Mouse (Mus musculus) hindbrain, embryonic 14.5 days (tissue): ENCODE measurements around the gene Alkbh4. TPM values are rescaled to one million over a fixed set of nuclear protein-coding genes. Genes with fewer than 3 reads are reported as not detected.
"Not testable (repeated sequence)": the region's sequence is repeated elsewhere in the genome, so short reads cannot be mapped to it uniquely, and the experiment has no call there.

Experiments used
- ATAC-seq: fragments of 200-750 bp; cut with Nextera tagmentation; 2 replicates; pipeline ENCODE4 v1.8.0; 2017; ENCODE audit warnings: moderate number of reproducible peaks, mild to moderate bottlenecking, moderate TSS enrichment, moderate library complexity; ENCODE audit not compliant: low FRiP score
- DNase-seq: peaks from one replicate; pipeline ENCODE4 v3.0.0-alpha.2; 2015; ENCODE audit warnings: low spot score
- H3K27ac ChIP-seq: fragments of 300-500 bp; sonication (generic); 2 replicates; pipeline ENCODE4 v1.5.1; 2014; ENCODE audit warnings: mild to moderate bottlenecking, moderate library complexity
- H3K27me3 ChIP-seq: fragments of 300-500 bp; sonication (generic); 2 replicates; pipeline ENCODE4 v1.6.1; 2014; ENCODE audit warnings: mild to moderate bottlenecking, low read length, mixed read lengths; ENCODE audit not compliant: control insufficient read depth, insufficient read depth
- H3K36me3 ChIP-seq: fragments of 300-500 bp; sonication (generic); replicated peaks from 2 replicates; pipeline ENCODE4 v1.6.1; 2014; ENCODE audit not compliant: control insufficient read depth, insufficient read depth
- H3K4me1 ChIP-seq: fragments of 300-500 bp; sonication (generic); replicated peaks from 2 replicates; pipeline ENCODE4 v1.6.1; 2014; ENCODE audit warnings: antibody characterized with exemption, low read length, mixed read lengths; ENCODE audit not compliant: control insufficient read depth, insufficient read depth
- H3K4me2 ChIP-seq: fragments of 300-500 bp; sonication (generic); replicated peaks from 2 replicates; pipeline ENCODE4 v1.6.1; 2014; ENCODE audit warnings: mild to moderate bottlenecking, moderate library complexity
- H3K4me3 ChIP-seq: fragments of 300-500 bp; sonication (generic); replicated peaks from 2 replicates; pipeline ENCODE4 v1.5.1; 2014; ENCODE audit warnings: mild to moderate bottlenecking, low read length
- H3K9ac ChIP-seq: fragments of 300-500 bp; sonication (generic); 2 replicates; pipeline ENCODE4 v1.6.1; 2014
- H3K9me3 ChIP-seq: fragments of 300-500 bp; sonication (generic); 2 replicates; pipeline ENCODE4 v1.6.1; 2016; ENCODE audit warnings: low read length; ENCODE audit not compliant: control insufficient read depth
- WGBS: fragments of 180-500 bp; shearing (Covaris S2); extraction: QIAGEN DNeasy Blood & Tissue Kit; methylation state at CpG from one replicate; pipeline ENCODE4 v1.1.7; 2014; 5-methylcytosine and 5-hydroxymethylcytosine counted together
- polyA plus RNA-seq: library from polyadenylated mRNA; unstranded; fragments of >200 nt; fragmentation: Nextera tagmentation; extraction: Ambion mirVana; gene quantifications from 2 replicates; pipeline ENCODE4 v1.2.1, GENCODE M21; 2014

Gene Alkbh4
- polyA plus RNA-seq, 1 experiment from 2014 or later = 17.1 TPM

DNA sequence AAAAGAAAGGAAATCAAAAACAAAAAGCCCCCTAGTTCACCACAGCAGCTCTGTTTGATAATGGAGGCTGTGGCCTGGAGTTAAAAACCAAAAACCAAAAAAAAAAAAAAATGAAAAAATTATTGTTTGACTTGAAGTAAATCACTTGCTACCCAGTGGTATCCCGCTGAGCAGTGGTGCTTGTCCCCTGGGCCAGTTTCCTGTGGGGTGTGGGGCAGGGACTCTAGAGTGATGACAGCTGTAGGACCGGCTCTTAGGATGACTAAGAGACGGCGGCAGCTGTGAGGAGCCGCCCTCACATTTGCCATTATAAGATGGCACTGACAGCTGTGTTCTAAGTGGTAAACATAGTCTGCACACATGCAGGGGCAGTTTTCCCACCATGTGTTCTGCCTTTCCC lies 19.5 kb downstream of the Alkbh4 start:
- Histone ChIP-seq H3K27ac (no peak overlapping the region), H3K9ac (no peak overlapping the region), H3K9me3 (no peaks in the 10 kb centered on the region), H3K36me3 (peaks cover 4% of the 10 kb centered on the region; the same call in 1 of the 2 replicates), H3K4me3 (no peak overlapping the region), H3K4me1 (no peaks in the 10 kb centered on the region), H3K27me3 (no peaks in the 10 kb centered on the region), H3K4me2 (no peak overlapping the region)
- WGBS = 91% methylated on average over 5 of the region's 5 CpGs
- no peak for DNase-seq
- ATAC-seq = no peak

DNA sequence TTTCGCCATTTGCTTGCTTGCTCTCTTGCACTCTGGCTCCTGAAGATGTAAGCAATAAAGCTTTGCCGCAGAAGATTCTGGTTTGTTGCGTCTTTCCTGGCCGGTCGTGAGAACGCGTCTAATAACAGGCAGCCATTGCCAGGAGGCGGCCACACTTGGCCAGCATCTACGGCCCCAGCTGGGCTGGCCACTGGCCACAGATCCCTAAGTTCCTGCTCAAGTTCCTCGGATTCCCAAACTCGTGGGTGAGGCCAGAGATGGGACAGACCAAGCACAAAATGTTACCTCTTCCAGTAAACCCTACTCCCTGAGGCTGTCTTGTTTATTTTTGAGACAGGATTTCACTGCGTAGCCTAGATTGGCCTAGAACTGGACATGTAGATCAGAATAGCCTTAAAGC lies 24.1 kb downstream of the Alkbh4 start:
- not testable (repeated sequence) for H3K27ac ChIP-seq, H3K4me3 ChIP-seq, H3K4me1 ChIP-seq, H3K4me2 ChIP-seq, H3K9me3 ChIP-seq, DNase-seq, H3K27me3 ChIP-seq, ATAC-seq, H3K9ac ChIP-seq
- WGBS = 90% methylated on average over 11 of the region's 12 CpGs
- peaks cover 12% of the 10 kb centered on the region for H3K36me3 ChIP-seq

DNA sequence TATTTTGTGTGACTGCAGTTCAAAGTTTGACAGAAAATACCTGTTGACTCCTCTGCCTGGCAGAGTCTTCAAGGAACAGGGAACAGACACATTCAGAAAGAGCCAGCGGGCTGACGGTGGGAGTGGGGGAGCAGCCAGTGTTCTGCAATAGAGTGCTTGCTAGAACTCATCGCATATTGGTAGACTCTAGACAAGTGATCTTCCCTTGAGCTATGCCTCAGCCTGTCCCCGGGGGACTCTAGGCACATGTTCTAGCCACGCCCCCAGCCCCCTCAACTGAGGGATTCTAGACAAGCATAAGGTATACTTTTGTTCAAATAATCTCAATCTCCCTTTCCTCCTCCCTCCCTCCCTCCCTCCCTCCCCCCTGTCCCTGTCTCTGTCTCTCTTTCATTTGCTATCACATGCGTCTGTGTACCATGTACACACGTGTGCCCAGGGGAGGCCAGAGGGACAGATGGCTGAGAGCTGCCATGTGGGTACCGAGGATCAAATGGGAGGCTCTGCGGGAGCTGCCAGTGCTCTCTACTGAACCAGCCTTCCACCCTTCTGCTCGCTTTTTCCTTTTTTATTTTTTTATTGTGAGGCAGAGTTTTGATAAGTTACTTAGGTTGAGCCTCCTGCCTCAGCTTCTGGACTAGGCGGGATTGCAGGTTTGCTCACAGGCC lies 28.0 kb downstream of the Alkbh4 start:
- Histone ChIP-seq H3K36me3 (peaks cover 17% of the 10 kb centered on the region), H3K27ac (no peak overlapping the region), H3K9me3 (no peaks in the 10 kb centered on the region), H3K4me3 (no peak overlapping the region), H3K4me2 (no peak overlapping the region), H3K27me3 (no peaks in the 10 kb centered on the region), H3K9ac (no peak overlapping the region), H3K4me1 (no peaks in the 10 kb centered on the region)
- ATAC-seq (no peak), DNase-seq (no peak)
- WGBS = 67% methylated on average over 11 of the region's 11 CpGs

DNA sequence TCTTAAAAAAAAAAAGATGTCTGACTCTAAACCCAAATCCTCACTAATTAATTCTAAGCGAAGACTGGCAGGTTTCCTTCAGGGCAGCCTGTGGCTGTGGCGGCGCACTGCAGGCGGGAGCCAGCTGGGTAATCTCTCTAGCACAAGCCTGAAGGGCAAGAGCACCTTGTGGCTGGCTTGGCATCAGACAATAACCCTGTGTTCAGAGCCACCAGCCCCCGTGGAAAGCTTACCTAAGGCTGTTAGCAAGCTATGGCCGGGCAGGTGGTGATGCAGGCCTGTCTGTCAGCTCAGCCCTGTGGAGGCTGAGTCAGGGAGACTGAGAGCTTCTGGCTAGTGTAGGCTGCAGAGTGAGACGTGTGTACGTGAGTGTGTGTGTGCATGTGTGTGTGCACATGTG lies 29.3 kb downstream of the Alkbh4 start:
- H3K27me3 ChIP-seq = no peaks in the 10 kb centered on the region
- H3K9ac ChIP-seq = no peak overlapping the region
- ATAC-seq (no peak), DNase-seq (no peak)
- H3K4me1 ChIP-seq = 0 out of 2 replicates have a peak, but pooled peaks cover 6% of the 10 kb centered on the region
- WGBS = 73% methylated on average over 8 of the region's 8 CpGs
- H3K9me3 ChIP-seq = no peaks in the 10 kb centered on the region
- H3K4me2 ChIP-seq = no peak overlapping the region
- no peak overlapping the region for H3K4me3 ChIP-seq
- no peak overlapping the region for H3K27ac ChIP-seq
- peaks cover 15% of the 10 kb centered on the region for H3K36me3 ChIP-seq

DNA sequence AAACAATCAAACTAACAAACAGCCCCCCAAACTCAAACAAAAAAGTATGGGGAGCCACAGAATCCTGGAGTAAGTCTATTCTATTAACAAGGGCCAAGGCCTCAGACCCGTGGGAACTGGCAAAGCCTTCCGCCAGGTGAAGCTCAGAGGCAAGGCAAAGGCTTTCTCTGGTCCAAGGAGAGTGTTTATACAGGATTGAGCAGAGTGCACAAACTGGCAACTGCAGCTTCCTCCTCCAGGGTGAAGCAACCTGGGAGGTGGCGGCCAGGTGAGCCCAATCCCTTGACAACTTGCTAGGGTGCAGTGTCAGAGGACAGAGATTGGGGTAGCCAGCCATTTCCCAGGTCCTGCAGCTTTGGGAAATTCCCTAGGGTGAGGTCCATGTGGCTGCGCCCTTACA lies 31.4 kb downstream of the Alkbh4 start:
- Histone ChIP-seq H3K27ac (no peak overlapping the region), H3K36me3 (peaks cover 5% of the 10 kb centered on the region), H3K9me3 (no peaks in the 10 kb centered on the region), H3K4me2 (no peak overlapping the region), H3K4me3 (no peak overlapping the region), H3K9ac (no peak overlapping the region), H3K27me3 (no peaks in the 10 kb centered on the region), H3K4me1 (peaks cover 17% of the 10 kb centered on the region)
- WGBS = 93% methylated on average over 4 of the region's 4 CpGs
- DNase-seq (no peak), ATAC-seq (no peak)

DNA sequence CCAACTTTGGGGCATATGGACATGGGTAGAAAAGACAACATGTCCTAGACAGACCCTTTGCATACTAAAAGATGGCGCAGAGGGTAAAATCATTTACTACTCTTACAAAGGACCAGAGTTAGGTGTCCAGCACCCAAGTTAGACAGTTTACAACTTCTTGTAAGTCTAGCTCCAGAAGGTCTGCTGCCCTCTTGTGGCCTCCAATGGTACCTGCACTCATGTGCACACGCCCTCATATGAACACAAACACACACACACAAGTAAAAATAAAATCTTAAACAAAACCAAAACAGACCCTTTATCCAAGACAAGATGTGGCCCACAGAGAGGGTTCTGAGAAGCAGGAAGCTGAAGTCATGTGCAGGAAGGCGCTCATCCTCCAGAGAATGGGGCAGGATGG lies 32.1 kb downstream of the Alkbh4 start:
- 97% methylated on average over 3 of the region's 3 CpGs for WGBS
- H3K4me3 ChIP-seq = no peak overlapping the region

DNA sequence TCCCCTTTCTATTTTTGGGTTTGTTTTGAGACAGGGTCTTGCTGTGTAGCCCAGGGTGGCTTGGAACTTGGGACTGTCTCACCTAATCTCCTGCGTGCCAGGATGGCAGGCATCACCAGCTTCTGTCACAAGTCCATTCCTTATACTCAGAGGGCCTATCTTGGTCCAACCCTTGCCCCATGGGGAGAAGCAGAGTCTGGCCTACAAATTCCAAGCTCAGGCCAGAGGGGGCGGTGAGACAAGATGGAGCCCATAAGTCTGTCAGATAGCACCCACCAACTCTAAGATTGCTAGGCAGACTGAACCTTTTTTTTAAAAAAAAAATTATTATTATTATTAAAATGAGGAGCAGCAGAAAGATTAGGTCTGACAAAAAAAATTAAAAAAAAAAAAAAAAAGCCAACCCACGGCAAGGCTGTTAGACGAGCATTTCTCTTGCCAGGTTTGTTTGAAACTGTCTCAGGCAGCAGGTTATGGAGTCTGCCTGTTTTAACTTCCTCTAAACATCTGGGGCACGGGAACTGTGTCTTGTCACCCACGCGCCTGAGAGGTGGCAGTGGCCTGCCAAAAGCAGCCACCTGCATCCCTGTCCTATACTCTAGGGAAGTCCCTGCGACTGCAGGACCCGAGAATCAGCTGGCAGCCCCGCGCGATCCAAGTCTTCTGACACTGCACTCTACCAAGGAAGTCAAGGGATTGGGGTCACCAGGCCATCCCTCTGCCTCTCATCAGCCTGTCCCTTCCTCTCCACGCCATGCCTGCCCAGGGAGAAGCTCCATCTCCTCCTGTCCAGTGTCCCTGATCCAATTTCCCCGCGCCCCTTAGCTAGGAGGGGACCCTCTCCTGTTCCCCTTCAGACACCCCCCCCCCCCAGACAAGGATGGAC lies 33.9 kb downstream of the Alkbh4 start:
- ATAC-seq (no peak), DNase-seq (no peak)
- peak overlapping the region; percentile 68 for H3K4me3 ChIP-seq
- no peaks in the 10 kb centered on the region for H3K9me3 ChIP-seq
- no peaks in the 10 kb centered on the region for H3K27me3 ChIP-seq
- peak overlapping the region; percentile 85 for H3K9ac ChIP-seq
- H3K27ac ChIP-seq = peak overlapping the region; percentile 81
- H3K36me3 ChIP-seq = peaks cover 5% of the 10 kb centered on the region; the same call in 1 of the 2 replicates
- WGBS = 12% methylated on average over 15 of the region's 15 CpGs
- H3K4me2 ChIP-seq = peak overlapping the region; percentile 61
- peaks cover 17% of the 10 kb centered on the region for H3K4me1 ChIP-seq

More for the DNA sequence above, 32.1 kb downstream of the Alkbh4 start:
- Histone ChIP-seq H3K27me3 (no peaks in the 10 kb centered on the region), H3K4me1 (peaks cover 17% of the 10 kb centered on the region), H3K27ac (no peak overlapping the region), H3K4me2 (no peak overlapping the region), H3K9ac (no peak overlapping the region), H3K36me3 (peaks cover 5% of the 10 kb centered on the region; the same call in 1 of the 2 replicates), H3K9me3 (no peaks in the 10 kb centered on the region)
- ATAC-seq = no peak
- DNase-seq = no peak

DNA sequence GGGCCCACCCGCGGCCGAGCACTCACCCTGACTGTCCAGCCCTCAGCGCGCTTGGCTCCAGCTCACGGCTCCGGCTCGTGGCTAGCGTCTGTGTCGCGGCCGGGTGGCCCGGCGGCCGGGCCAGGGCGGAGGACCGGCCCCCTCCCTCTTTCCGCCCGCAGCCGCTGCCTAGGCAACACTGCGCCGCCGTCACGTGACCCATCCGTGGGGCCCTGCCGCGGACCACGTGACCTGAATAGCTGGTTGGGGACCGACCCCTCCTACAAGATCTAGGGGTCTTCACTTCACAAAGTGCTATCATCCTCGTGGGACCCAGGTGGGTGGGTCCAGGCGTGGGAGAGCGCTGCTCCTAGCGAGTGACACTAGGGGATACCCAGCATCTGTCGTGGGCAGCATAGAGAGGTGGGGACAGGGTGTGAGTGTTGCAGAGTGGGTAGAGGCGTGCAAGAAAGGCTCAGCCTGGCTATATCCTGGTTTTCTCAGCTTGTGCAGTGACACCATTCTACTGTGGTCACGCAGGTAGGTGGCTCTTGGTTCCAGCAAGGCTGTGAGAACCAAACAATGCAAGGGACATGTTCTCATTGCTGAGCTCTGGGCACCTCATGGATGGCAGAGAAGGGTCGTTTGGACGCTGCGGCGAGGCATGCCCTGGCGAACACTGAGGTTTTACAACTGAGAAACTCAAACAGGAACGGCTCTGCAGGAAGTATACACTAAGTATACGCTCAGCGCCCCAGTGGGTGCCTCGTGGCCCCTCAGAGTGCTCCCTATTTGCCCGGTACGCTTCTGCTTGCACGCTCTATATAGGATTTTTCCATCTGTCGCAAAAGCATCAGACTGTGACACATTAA lies 34.8 kb downstream of the Alkbh4 start, which contains the start of gene Orai2:
TSS of gene Orai2 (minus strand) at position 202 of the 851 bp plus-strand sequence.
- DNase-seq = peak; percentile 84
- 4% methylated on average over 45 of the region's 49 CpGs for WGBS
- Histone ChIP-seq H3K36me3 (peaks cover 5% of the 10 kb centered on the region; the same call in 1 of the 2 replicates), H3K4me2 (peak within 1 kb of the TSS; percentile 61), H3K4me3 (peak within 1 kb of the TSS; percentile 68), H3K9me3 (no peaks in the 10 kb centered on the region), H3K9ac (peak within 1 kb of the TSS; percentile 85), H3K27me3 (no peaks in the 10 kb centered on the region), H3K4me1 (peaks cover 17% of the 10 kb centered on the region), H3K27ac (peak within 1 kb of the TSS; percentile 81)
- peak; percentile 87 for ATAC-seq
